Mouse (Mus musculus): Measurements from ENCODE around the gene Mrln. TPM values are rescaled to one million over a fixed set of nuclear protein-coding genes. Genes with fewer than 3 reads are reported as not detected.

The Mrln gene
- polyA plus RNA-seq, 1 experiment from 2014 or later, result 0.49 TPM

DNA sequence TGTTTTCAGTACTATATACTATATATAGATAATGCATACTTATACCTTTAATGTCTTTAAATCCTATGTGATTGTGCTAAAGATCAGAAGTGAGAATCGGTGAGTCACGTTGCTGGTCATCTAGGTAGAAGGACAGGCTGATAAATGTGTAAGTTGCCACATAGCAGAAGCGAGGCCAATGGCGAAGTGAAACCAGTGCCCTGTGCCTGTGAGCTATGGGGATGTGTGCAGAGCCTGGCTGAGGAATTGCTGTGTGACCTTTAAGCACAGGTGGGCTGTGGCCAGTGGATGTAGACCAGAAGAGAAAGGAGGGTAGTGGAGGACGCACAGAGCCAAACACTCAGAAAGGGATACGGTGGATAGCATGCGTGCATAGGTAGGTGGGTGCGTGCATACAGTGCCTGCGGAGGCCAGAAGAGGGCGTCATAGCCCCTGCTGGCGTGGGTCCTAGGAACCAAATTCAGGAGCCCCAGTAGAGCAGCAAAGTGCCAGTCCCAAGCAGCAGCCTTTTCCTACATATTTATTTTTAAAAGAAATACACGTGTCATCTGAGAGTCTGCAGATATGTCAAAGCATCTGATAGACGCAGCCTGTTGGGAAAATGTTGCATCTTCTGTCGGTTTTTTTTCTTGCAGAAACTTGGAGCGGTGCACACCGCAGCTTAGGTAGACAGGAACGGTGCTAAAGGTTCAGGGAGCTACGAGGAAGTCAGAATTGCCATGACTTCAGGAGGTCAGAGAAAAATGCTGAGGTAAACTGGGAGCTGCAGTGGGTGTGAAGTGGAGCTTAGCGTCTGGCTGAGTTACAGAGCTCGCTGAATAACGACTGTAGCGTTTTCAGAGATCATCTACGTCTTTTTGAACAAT, 64.3 kb downstream of the Mrln start:
- Histone ChIP-seq H3K9me3 (replicated peaks; ENCODE audit: control insufficient read depth, low read length) (no peaks in the 10 kb centered on the region), H3K36me3 (ENCODE audit: control insufficient read depth, insufficient read depth, low read length) (no peaks in the 10 kb centered on the region), H3K4me1 (ENCODE audit: control insufficient read depth, insufficient read depth, low read length) (no peaks in the 10 kb centered on the region), H3K27me3 (ENCODE audit: control insufficient read depth, insufficient read depth, low read length) (no peaks in the 10 kb centered on the region), H3K27ac (ENCODE audit: low read depth, low read length) (no peak overlapping the region), H3K9ac (ENCODE audit: low read depth, low read length) (no peak overlapping the region), H3K4me3 (ENCODE audit: low read depth, low read length) (no peak overlapping the region), H3K4me2 (no peak overlapping the region)
- 73% methylated on average over 23 of the region's 23 CpGs for WGBS (ENCODE audit: insufficient replicate concordance)
- ATAC-seq (replicated peaks; ENCODE audit: insufficient number of reproducible peaks, low FRiP score, low TSS enrichment), result no peak

Other genes starting within 250 kb of the Mrln start
- 18.5 and 23.0 TPM in 2 replicates for gene Ccdc6, start 107.5 kb upstream of the Mrln start, polyA plus RNA-seq (2014; fragmentation: Nextera tagmentation; extraction: Ambion mirVana)
- gene Slc16a9, start 40.4 kb downstream of the Mrln start, polyA plus RNA-seq (2014; fragmentation: Nextera tagmentation; extraction: Ambion mirVana), result 0.53 and 0.79 TPM in 2 replicates
- gene Fam13c, start 235.8 kb downstream of the Mrln start, polyA plus RNA-seq (2014; fragmentation: Nextera tagmentation; extraction: Ambion mirVana), result 8.2 TPM in 2 replicates

All from heart, embryonic 11.5 days (tissue).